Mouse (Mus musculus) midbrain, embryonic 16.5 days (tissue): ENCODE results near the gene Nmral1. TPM values are rescaled to one million over a fixed set of nuclear protein-coding genes. Genes with fewer than 3 reads are reported as not detected.
"Not testable (repeated sequence)": the region's sequence is repeated elsewhere in the genome, so short reads cannot be mapped to it uniquely, and the experiment has no call there.

ENCODE experiments used
- ATAC-seq: fragments of 200-750 bp; cut with Nextera tagmentation; 2 replicates; pipeline ENCODE4 v1.8.0; 2017; ENCODE audit warnings: moderate TSS enrichment
- H3K27ac ChIP-seq: fragments of 300-500 bp; sonication (generic); 2 replicates; pipeline ENCODE4 v1.5.1; 2014; ENCODE audit warnings: mild to moderate bottlenecking, low read length, mixed read lengths
- H3K27me3 ChIP-seq: fragments of 300-500 bp; sonication (generic); 2 replicates; pipeline ENCODE4 v1.6.1; 2014; ENCODE audit warnings: low read depth, low read length, mixed read lengths; ENCODE audit not compliant: control insufficient read depth, insufficient read depth
- H3K36me3 ChIP-seq: fragments of 300-500 bp; sonication (generic); 2 replicates; pipeline ENCODE4 v1.6.1; 2014; ENCODE audit warnings: mild to moderate bottlenecking, low read length, moderate library complexity, mixed read lengths; ENCODE audit not compliant: control insufficient read depth, insufficient read depth
- H3K4me1 ChIP-seq: fragments of 300-500 bp; sonication (generic); 2 replicates; pipeline ENCODE4 v1.6.1; 2014; ENCODE audit warnings: mild to moderate bottlenecking, low read length, mixed read lengths; ENCODE audit not compliant: control insufficient read depth, insufficient read depth
- H3K4me2 ChIP-seq: fragments of 300-500 bp; sonication (generic); 2 replicates; pipeline ENCODE4 v1.6.1; 2014; ENCODE audit warnings: mild to moderate bottlenecking, low read length, mixed read lengths
- H3K4me3 ChIP-seq: fragments of 300-500 bp; sonication (generic); 2 replicates; pipeline ENCODE4 v1.5.1; 2014; ENCODE audit warnings: low read depth, mild to moderate bottlenecking, low read length, moderate library complexity, mixed read lengths
- H3K9ac ChIP-seq: fragments of 300-500 bp; sonication (generic); 2 replicates; pipeline ENCODE4 v1.6.1; 2014; ENCODE audit warnings: low read depth, low read length, mixed read lengths
- H3K9me3 ChIP-seq: fragments of 300-500 bp; sonication (generic); replicated peaks from 2 replicates; pipeline ENCODE4 v1.6.1; 2014; ENCODE audit warnings: mild to moderate bottlenecking, low read length, mixed read lengths; ENCODE audit not compliant: control insufficient read depth, poor library complexity, severe bottlenecking
- WGBS: fragments of 180-500 bp; shearing (Covaris S2); extraction: QIAGEN DNeasy Blood & Tissue Kit; methylation state at CpG from one replicate; pipeline ENCODE4 v1.1.7; 2014; 5-methylcytosine and 5-hydroxymethylcytosine counted together
- polyA plus RNA-seq: library from polyadenylated mRNA; unstranded; fragments of >200 nt; fragmentation: Nextera tagmentation; extraction: Ambion mirVana; gene quantifications from 2 replicates; pipeline ENCODE4 v1.2.1, GENCODE M21; 2015

Gene Nmral1
- polyA plus RNA-seq, 1 experiment from 2014 or later = 65.9 TPM

- peaks cover 41% of the 10 kb centered on the region for H3K36me3 ChIP-seq
- 99% methylated on average over 4 of the region's 4 CpGs for WGBS
Observed at GRCm38 (mm10) chr16:4689371-4689770, 29.8 kb downstream of the Nmral1 start.

DNA sequence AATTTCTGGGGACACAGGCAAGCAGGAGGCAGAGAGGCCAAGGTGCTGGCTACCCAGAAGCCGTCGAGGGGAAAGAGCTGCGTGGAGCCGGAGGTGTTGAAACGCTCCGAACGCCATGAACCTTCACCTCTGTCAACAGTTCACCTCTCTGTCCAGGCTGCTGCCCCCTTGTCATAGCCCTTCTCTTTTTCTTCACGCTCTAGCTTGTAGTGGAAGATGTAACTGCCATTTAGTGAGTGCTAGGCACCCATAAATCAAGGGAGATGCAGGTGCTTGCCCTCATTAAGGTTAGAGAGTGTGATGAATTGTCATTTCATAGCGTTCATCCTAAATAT, 34.7 kb downstream of the Nmral1 start:
- Histone ChIP-seq H3K27ac (peak overlapping the region; percentile 91), H3K9ac (peak overlapping the region; percentile 91), H3K36me3 (peaks cover 10% of the 10 kb centered on the region), H3K4me2 (peak overlapping the region; percentile 90), H3K27me3 (no peaks in the 10 kb centered on the region), H3K9me3 (no peaks in the 10 kb centered on the region), H3K4me3 (peak overlapping the region; percentile 98), H3K4me1 (peaks cover 22% of the 10 kb centered on the region)
- WGBS = 3% methylated on average over 9 of the region's 9 CpGs
- peak; percentile 11; the same call in 1 of the 2 replicates for ATAC-seq

More at GRCm38 (mm10) chr16:4689371-4689770, 29.8 kb downstream of the Nmral1 start:
- not testable (repeated sequence) for H3K4me2 ChIP-seq, H3K9ac ChIP-seq, H3K27me3 ChIP-seq, ATAC-seq, H3K4me3 ChIP-seq, H3K27ac ChIP-seq, H3K9me3 ChIP-seq
- peaks cover 12% of the 10 kb centered on the region for H3K4me1 ChIP-seq

- ATAC-seq = peak; percentile 91
- Histone ChIP-seq H3K9ac (peak overlapping the region; percentile 91), H3K4me1 (peaks cover 26% of the 10 kb centered on the region), H3K4me2 (peak overlapping the region; percentile 90), H3K4me3 (peak overlapping the region; percentile 98), H3K27me3 (no peaks in the 10 kb centered on the region), H3K27ac (peak overlapping the region; percentile 91), H3K36me3 (peaks cover 5% of the 10 kb centered on the region), H3K9me3 (no peaks in the 10 kb centered on the region)
- WGBS = under 1% methylated on average over 54 of the region's 54 CpGs
Observed at GRCm38 (mm10) chr16:4683581-4684456, 35.3 kb downstream of the Nmral1 start.

GRCm38 (mm10) chr16:4683193-4683580, 36.0 kb downstream of the Nmral1 start:
- peaks cover 5% of the 10 kb centered on the region for H3K36me3 ChIP-seq
- 31% methylated on average over 9 of the region's 9 CpGs for WGBS
- H3K9me3 ChIP-seq = no peaks in the 10 kb centered on the region
- H3K4me1 ChIP-seq = peaks cover 30% of the 10 kb centered on the region
- peak; percentile 3; the same call in 1 of the 2 replicates for ATAC-seq
- H3K9ac ChIP-seq = peak overlapping the region; percentile 91
- peak overlapping the region; percentile 91 for H3K27ac ChIP-seq
- H3K4me3 ChIP-seq = peak overlapping the region; percentile 98
- no peaks in the 10 kb centered on the region for H3K27me3 ChIP-seq
- H3K4me2 ChIP-seq = peak overlapping the region; percentile 90

GRCm38 (mm10) chr16:4682628-4683179, 36.5 kb downstream of the Nmral1 start:
- H3K4me1 ChIP-seq = peaks cover 30% of the 10 kb centered on the region
- no peaks in the 10 kb centered on the region for H3K9me3 ChIP-seq
- 75% methylated on average over 4 of the region's 4 CpGs for WGBS
- no peaks in the 10 kb centered on the region for H3K27me3 ChIP-seq
- H3K4me2 ChIP-seq = peak overlapping the region; percentile 90
- peak overlapping the region; percentile 91; the same call in 1 of the 2 replicates for H3K27ac ChIP-seq
- no peak overlapping the region; the same call in 1 of the 2 replicates for H3K9ac ChIP-seq
- H3K36me3 ChIP-seq = peaks cover 3% of the 10 kb centered on the region
- peak overlapping the region; percentile 98; the same call in 1 of the 2 replicates for H3K4me3 ChIP-seq
- no peak for ATAC-seq

- 87% methylated on average over 3 of the region's 3 CpGs for WGBS
- not testable (repeated sequence) for H3K9ac ChIP-seq, H3K27ac ChIP-seq, H3K27me3 ChIP-seq, H3K4me2 ChIP-seq, ATAC-seq, H3K4me3 ChIP-seq, H3K9me3 ChIP-seq, H3K36me3 ChIP-seq
- peaks cover 30% of the 10 kb centered on the region for H3K4me1 ChIP-seq
Observed at GRCm38 (mm10) chr16:4680922-4681455, 38.2 kb downstream of the Nmral1 start.

DNA sequence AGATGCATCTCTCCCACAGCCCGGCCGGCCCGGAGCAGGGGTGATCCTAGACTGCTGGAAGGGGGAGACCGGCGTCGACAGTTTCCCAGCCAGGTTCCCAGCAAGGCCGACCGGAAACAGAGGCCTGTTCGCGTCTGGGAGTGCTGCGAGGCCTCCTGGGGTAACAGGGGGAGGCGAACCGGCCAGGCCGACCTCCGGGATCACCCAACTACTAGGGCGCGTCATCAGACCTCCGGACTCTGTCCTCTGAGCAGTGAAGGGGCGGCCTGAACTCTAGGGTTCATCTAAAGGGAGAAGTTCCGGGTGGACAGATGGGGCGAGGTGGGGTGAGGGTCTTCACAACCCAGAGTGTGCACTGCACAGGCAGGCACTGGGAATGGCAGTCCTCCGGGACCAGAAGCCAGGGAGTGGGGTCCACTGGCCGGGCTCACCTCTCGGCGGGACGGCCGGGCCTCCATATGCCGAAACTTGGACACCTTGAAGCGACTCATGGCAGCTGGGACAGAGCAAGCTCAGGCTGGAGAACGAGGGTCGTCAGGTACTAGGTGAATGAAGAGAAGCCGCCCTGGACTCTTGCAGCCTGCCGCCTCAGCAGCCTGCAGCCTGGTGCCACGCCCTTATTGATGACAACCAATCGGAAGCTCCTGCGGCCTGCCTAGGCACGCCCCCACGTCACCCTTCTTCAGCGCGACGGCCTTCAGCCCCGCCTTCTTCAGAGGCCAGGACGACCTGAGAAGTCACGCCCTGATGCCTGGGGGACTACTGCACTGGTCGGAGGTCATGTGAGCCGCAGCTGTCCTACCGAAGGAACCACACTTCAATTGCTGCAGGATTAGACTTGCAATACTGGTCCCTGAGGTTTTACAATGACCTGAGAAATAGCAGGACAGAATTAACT, 39.8 kb downstream of the Nmral1 start, which contains the start of gene Coro7:
Gene Coro7 (minus strand): TSS at position 657 of the 898 bp plus-strand sequence.
- H3K9me3 ChIP-seq = no peaks in the 10 kb centered on the region
- H3K4me3 ChIP-seq = peak within 1 kb of the TSS; percentile 77
- WGBS = 0% methylated on average over 47 of the region's 47 CpGs
- peak within 1 kb of the TSS; percentile 97 for H3K4me2 ChIP-seq
- peaks cover 18% of the 10 kb centered on the region for H3K4me1 ChIP-seq
- peaks cover 6% of the 10 kb centered on the region; the same call in 1 of the 2 replicates for H3K36me3 ChIP-seq
- H3K27ac ChIP-seq = 0 out of 2 replicates have a peak within 1 kb of the TSS, but pooled peaks have one; percentile 50
- H3K9ac ChIP-seq = peak within 1 kb of the TSS; percentile 86
- peak; percentile 87 for ATAC-seq
- no peaks in the 10 kb centered on the region for H3K27me3 ChIP-seq

- no peak overlapping the region for H3K4me3 ChIP-seq
- ATAC-seq = no peak
- H3K27ac ChIP-seq = no peak overlapping the region
- H3K9ac ChIP-seq = no peak overlapping the region
- peaks cover 11% of the 10 kb centered on the region for H3K36me3 ChIP-seq
- no peaks in the 10 kb centered on the region for H3K27me3 ChIP-seq
- H3K9me3 ChIP-seq = no peaks in the 10 kb centered on the region
- peaks cover 14% of the 10 kb centered on the region for H3K4me1 ChIP-seq
- 86% methylated on average over 5 of the region's 5 CpGs for WGBS
- H3K4me2 ChIP-seq = no peak overlapping the region
Observed at GRCm38 (mm10) chr16:4678080-4678479, 41.1 kb downstream of the Nmral1 start.
